Mouse (Mus musculus) c-Kit-positive CD71-negative TER-119-negative erythroid progenitor cells, embryonic 14.5 days (primary cell): ENCODE measurements around the gene Trim65.
A peak's percentile ranks its signal among the peaks of the same experiment; 100 is the strongest.

Source experiments
- DNase-seq: peaks from one replicate; pipeline ENCODE4 v3.0.0-alpha.2; 2013; ENCODE audit warnings: low read depth

Gene Trim65

GRCm38 (mm10) chr11:116130488-116131205, at the start of gene Trim65:
Trim65 (minus strand) TSS chr11:116131128.
- DNase-seq, result peak; percentile 72

DNA sequence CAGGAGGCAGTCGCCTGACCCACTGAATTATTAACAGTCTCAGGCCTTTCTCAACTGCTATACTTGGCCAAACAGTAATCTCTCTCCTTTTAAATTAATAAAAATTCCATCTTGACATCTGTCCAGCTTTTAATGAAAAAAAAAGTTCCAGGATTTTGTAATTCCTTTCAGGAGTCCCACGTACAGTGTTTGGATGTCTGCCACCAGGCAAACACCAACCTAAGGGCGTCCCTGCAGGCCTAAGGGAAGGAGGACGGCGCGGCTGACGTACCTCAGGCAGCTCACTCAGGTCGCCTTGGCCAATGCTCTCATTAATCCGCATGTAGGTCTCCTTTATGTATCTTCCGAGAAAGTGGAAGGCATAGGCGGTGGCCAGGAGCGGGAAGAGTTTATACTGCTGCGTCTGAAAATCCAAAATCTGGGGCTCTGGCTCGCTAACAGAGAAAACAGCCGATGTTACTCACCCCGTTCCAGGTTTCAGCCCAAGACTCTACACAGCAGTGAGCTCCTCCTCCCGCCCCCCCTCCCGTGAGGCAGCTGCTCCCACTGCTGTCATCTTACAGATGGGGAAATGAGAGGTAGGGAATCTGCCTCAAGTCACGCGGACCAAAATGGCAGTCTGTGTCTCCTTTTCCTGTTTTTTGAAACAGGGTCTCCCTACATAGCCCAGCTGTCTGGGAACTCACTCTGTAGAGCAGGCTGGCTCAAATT, 47.6 kb upstream of the Trim65 start:
- DNase-seq, result no peak

- DNase-seq, result no peak
Observed at GRCm38 (mm10) chr11:116176010-116176409, 45.1 kb upstream of the Trim65 start.

DNA sequence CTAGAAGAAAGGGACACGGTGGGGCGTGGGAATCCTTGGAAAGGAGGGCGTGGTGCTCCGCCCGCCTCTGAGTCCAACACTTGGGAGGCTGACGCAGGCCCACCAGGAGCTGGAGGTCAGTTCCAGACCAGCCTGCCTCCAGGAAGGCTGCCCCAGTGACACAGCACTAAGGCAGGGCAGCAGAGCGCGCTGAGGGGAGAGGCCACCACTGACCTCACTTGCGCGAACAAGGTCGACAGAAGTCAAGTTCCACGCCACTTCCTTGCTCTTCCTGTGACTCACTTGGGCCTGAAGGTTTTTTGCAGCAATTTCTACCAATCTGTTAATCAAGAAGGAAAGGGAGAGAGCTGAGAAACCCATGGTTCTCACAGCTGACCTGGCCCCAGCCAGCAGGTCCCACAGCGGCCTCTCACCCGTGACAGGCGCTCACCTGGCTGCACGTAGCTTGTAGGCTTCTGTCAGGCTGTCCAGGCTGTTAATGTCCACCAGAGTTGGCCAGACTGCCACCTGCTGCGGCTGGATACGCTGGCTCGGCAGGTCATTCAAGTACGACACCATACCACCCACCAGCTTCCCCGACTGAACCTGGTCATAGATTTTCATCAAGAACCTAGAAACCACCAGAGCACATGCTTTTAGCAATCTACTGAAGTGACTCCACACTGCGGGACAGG, 44.0 kb upstream of the Trim65 start:
- DNase-seq, result no peak

GRCm38 (mm10) chr11:116171959-116172358, 41.0 kb upstream of the Trim65 start:
- no peak for DNase-seq

- no peak for DNase-seq
Observed at GRCm38 (mm10) chr11:116170003-116170800, 39.3 kb upstream of the Trim65 start.

DNA sequence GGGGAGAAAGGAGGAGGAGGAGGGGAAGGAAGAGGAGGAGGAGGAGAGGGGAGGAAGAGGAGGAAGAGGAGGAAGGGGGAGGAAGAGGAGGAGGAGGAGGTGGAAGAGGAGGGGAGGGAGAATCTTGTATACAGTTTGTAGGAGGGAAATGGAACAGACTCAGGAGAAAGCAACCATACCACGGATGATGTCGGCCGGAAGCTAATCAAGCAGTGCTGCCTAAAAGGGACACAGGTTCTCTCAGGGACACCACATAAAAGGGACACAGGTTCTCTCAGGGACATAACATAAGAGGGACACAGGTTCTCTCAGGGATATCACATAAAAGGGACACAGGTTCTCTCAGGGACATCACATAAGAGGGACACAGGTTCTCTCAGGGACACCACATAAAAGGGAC, 38.3 kb upstream of the Trim65 start:
- no peak for DNase-seq

DNA sequence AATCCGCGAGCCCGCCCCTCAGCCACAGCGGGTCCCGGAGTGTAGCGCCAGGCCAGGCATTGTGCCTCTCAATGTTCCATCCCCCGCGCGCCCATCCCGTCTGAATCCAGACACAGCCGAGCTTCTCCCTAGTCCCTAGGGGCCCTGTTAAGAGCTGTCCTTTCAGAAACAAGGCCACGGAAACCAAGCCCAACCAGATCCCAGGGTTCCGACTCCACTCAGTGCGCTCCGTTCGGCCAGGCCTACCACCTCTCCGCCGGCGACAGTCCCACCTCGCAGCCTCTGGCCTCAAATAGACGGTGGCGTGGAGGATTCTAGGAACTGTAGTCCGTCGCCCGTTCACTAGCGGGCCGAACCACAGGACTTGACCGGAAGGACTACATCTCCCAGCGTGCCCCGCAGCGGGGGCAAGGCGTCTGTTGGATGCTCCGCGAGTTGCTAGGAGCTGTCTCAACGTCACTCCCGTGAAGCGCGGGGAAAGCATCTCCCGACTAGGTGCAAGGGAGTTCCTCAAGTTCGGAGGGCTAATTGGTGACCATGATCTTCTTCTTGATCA, 37.0 kb upstream of the Trim65 start, which contains the start of gene Fbf1:
Gene Fbf1 (minus strand): TSS at position 283 of the 556 bp plus-strand sequence.
- DNase-seq, result peak; percentile 89

GRCm38 (mm10) chr11:116167232-116167631, 36.3 kb upstream of the Trim65 start:
- DNase-seq, result peak; percentile 17

DNA sequence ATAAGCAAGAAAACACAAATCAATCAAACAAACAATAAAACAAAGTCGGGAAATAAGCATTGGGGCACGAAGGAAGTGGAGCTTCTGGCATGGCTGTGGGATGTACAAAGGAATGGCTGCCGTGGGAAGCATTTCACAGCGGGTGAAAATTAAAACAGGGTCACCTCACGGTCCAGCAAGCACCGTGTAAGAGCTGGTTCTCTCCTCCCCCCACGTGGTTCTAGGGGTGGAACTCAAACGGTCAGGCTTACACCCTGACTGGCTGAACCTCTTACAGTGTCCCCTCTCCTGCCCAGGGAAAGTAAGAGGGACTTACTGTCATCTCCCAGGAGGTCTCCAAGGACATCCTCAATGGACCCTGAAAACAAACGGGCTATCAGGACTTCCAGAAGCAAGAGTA, 32.1 kb upstream of the Trim65 start:
- no peak for DNase-seq

DNA sequence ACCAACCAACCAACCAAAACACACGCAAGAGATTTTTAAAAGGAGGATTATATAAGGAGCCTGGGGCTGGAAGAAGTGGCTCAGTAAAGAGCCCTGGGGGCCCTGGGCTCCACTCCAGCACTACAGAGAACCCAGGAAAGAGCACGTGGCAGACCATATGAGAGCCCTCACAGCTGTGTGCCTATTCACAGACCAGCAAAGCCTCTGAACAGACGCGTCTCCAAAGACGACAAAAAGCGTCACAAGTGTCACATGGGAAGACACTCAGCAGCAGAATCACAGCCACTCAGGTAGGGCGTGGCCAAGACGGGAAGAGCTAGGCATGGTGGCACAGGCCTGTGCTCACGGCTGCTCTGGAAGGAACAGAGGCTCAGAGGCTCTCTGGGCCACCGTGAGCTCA, 31.2 kb upstream of the Trim65 start:
- no peak for DNase-seq

- DNase-seq, result no peak
Observed at GRCm38 (mm10) chr11:116161312-116161711, 30.4 kb upstream of the Trim65 start.

- DNase-seq, result no peak
Observed at GRCm38 (mm10) chr11:116150960-116151359, 20.0 kb upstream of the Trim65 start.

DNA sequence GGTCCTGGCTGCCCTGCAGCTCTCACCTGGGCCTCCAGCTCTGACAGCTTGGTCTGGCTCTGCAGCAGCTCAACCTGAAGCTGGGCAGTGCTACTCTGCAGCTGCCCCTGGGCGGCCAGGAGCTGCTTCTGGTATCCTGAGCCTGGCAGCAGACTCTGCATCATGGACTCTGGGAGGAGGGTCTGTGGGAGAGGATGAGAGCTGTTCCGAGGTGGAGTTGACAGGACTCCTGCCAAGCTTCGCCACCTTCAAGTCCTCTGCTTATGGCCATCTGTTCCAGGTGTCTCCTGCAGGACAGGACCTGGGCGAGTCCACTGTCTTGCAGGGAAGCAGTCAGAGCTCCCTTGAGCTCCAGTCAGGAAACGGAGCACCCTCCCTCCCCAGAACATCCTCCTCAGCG, 18.4 kb upstream of the Trim65 start:
- DNase-seq, result no peak

- no peak for DNase-seq
Observed at GRCm38 (mm10) chr11:116148761-116149221, 17.9 kb upstream of the Trim65 start.

GRCm38 (mm10) chr11:116146294-116146985, 15.5 kb upstream of the Trim65 start:
- no peak for DNase-seq

- no peak for DNase-seq
Observed at GRCm38 (mm10) chr11:116145481-116146293, 14.8 kb upstream of the Trim65 start.

GRCm38 (mm10) chr11:116143468-116143867, 12.5 kb upstream of the Trim65 start:
- no peak for DNase-seq

GRCm38 (mm10) chr11:116142211-116142991, 11.5 kb upstream of the Trim65 start:
- DNase-seq, result no peak
